ENCODE assay signal across 24 mouse cellular contexts in the genomic region with DNA sequence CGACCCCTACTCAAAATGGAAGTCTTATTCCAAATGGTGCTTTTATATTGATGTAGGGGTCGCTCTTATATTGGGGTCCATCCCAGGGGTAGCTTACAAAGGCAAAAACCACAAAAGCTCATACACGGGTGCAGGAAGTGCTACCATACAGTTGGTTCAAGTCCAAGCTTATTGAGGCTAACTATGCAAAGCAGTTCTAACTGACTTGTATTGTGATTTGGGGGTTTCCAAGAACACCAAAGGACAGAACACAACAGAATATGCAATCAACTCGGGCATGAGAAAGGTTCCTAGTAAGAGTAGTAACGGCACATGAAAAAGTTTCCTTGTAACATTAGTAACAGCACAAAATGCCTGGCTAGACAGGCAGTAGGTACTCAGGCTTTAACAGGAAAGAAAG. TPM values are rescaled to one million over a fixed set of nuclear protein-coding genes. Genes with fewer than 3 reads are reported as not detected.
A peak's percentile ranks its signal among the peaks of the same experiment; 100 is the strongest.
DNase-seq lines count a peak whose midpoint lies in the region; ATAC-seq and TF ChIP-seq lines count a peak whose summit lies in the region.
"Had no signal": no experiment of that assay in that cellular context is flagged by ENCODE, and none has a peak within 500 bp of the region (broad histone marks: within the 10 kb centered on the region; RNA-seq: fewer than 3 reads in every experiment).

No protein-coding gene starts in this region.

- no peak overlapping the region for H3K4me3 ChIP-seq in liver, postnatal 0 days (ENCODE audit: low read depth, low read length)
- H3K4me3 ChIP-seq in liver, embryonic 11.5 days (ENCODE audit: low read depth, low read length), result no peak overlapping the region
- H3K4me3 ChIP-seq: embryonic facial prominence, embryonic 10.5 days; embryonic facial prominence, embryonic 12.5 days; forebrain, embryonic 13.5 days; forebrain, embryonic 15.5 days had no signal

- TF ChIP-seq EP300 in liver, postnatal 0 days (IDR thresholded peaks at IDR 0.05; ENCODE audit: low read depth), result no peak

- no peak overlapping the region for H3K9ac ChIP-seq in liver, postnatal 0 days (replicated peaks)
- H3K9ac ChIP-seq in liver, embryonic 11.5 days (ENCODE audit: low read depth, low read length), result no peak overlapping the region
- H3K9ac ChIP-seq: embryonic facial prominence, embryonic 12.5 days; forebrain, embryonic 13.5 days; forebrain, embryonic 15.5 days; forebrain, postnatal 0 days had no signal

- no peak for TF ChIP-seq CTCF in liver, postnatal 0 days (IDR thresholded peaks at IDR 0.05; ENCODE audit: low read depth)

- H3K9me3 ChIP-seq in liver, postnatal 0 days (ENCODE audit: low read length), result no peaks in the 10 kb centered on the region
- no peaks in the 10 kb centered on the region for H3K9me3 ChIP-seq in liver, embryonic 11.5 days (ENCODE audit: control insufficient read depth, low read length)
- H3K9me3 ChIP-seq: embryonic facial prominence, embryonic 10.5 days; embryonic facial prominence, embryonic 12.5 days; forebrain, embryonic 13.5 days; forebrain, embryonic 15.5 days; G1E had no signal

- H3K4me2 ChIP-seq in liver, postnatal 0 days (ENCODE audit: low read depth, low read length), result no peak overlapping the region
- H3K4me2 ChIP-seq in liver, embryonic 11.5 days, result no peak overlapping the region
- H3K4me2 ChIP-seq: embryonic facial prominence, embryonic 12.5 days; forebrain, embryonic 13.5 days; forebrain, embryonic 15.5 days had no signal

- no peaks in the 10 kb centered on the region for H3K27me3 ChIP-seq in liver, postnatal 0 days (ENCODE audit: insufficient read depth, low read length)
- peaks cover 8% of the 10 kb centered on the region for H3K27me3 ChIP-seq in liver, embryonic 11.5 days (replicated peaks; ENCODE audit: control insufficient read depth, insufficient read depth, low read length)
- H3K27me3 ChIP-seq: forebrain, embryonic 13.5 days; forebrain, embryonic 15.5 days had no signal

- 0 out of 2 replicates have a peak overlapping the region, but pooled peaks have one; percentile 29 for H3K27ac ChIP-seq in liver, postnatal 0 days (ENCODE audit: low read depth)
- H3K27ac ChIP-seq in liver, embryonic 11.5 days (ENCODE audit: low read depth, low read length), result no peak overlapping the region
- H3K27ac ChIP-seq: embryonic facial prominence, embryonic 10.5 days; embryonic facial prominence, embryonic 12.5 days; forebrain, embryonic 13.5 days; forebrain, embryonic 15.5 days had no signal

- H3K36me3 ChIP-seq in liver, postnatal 0 days (replicated peaks; ENCODE audit: insufficient read depth, low read length), result no peaks in the 10 kb centered on the region
- no peaks in the 10 kb centered on the region for H3K36me3 ChIP-seq in liver, embryonic 11.5 days (ENCODE audit: control insufficient read depth, insufficient read depth, low read length)
- H3K36me3 ChIP-seq: embryonic facial prominence, embryonic 10.5 days; embryonic facial prominence, embryonic 12.5 days; forebrain, embryonic 15.5 days; G1E had no signal

- ATAC-seq in liver, postnatal 0 days, result no peak
- ATAC-seq in liver, embryonic 11.5 days (replicated peaks; ENCODE audit: low FRiP score), result no peak
- ATAC-seq in neutrophil, adult 5-6 weeks (ENCODE audit: extremely low read depth, insufficient number of reproducible peaks, low FRiP score, poor library complexity, severe bottlenecking), result peak; percentile 55; the same call in 1 of the 2 replicates
- no peak for ATAC-seq in monocyte, adult 5-6 weeks (replicated peaks; ENCODE audit: insufficient number of reproducible peaks, low FRiP score, low TSS enrichment, poor library complexity, severe bottlenecking)
- ATAC-seq: activated CD4-positive, CD25-positive, alpha-beta regulatory T cell, adult 4 months; forebrain, embryonic 13.5 days; forebrain, embryonic 15.5 days; forebrain, postnatal 0 days; Patski had no signal

- no peaks in the 10 kb centered on the region for H3K4me1 ChIP-seq in liver, postnatal 0 days (ENCODE audit: insufficient read depth)
- H3K4me1 ChIP-seq in liver, embryonic 11.5 days (replicated peaks; ENCODE audit: control insufficient read depth, insufficient read depth, low read length), result no peaks in the 10 kb centered on the region
- H3K4me1 ChIP-seq: embryonic facial prominence, embryonic 10.5 days; embryonic facial prominence, embryonic 12.5 days; forebrain, embryonic 13.5 days; forebrain, embryonic 15.5 days had no signal

- no peak for DNase-seq in liver, postnatal 0 days
- DNase-seq in liver, embryonic 11.5 days (ENCODE audit: low spot score), result no peak
- no peak for DNase-seq in embryo, embryonic 10 days (ENCODE audit: low spot score)
- DNase-seq: adrenal gland, postnatal 10 days; adrenal gland, postnatal 25 days; cerebellum, adult 11 months; cerebellum, adult 18-20 months; cerebellum, adult 8-10 months; cerebellum, adult 9-11 months; cerebellum, postnatal 14 days; cerebellum, postnatal 36 days; forebrain, postnatal 0 days had no signal

- 56% methylated on average over 5 of the region's 5 CpGs for WGBS in liver, postnatal 0 days (ENCODE audit: insufficient replicate concordance)
- WGBS in liver, embryonic 11.5 days, result 61% methylated on average over 5 of the region's 5 CpGs

RNA-seq across cellular contexts. Expression of a gene that starts 6.4 kb away (rescaled TPM):
- 4.9 and 7.2 TPM in 2 replicates for polyA plus RNA-seq in liver, postnatal 0 days (2015; fragmentation: Nextera tagmentation; extraction: Ambion mirVana)
- 19.0 and 19.9 TPM in 2 replicates for polyA plus RNA-seq in liver, embryonic 11.5 days (2014; fragmentation: Nextera tagmentation; extraction: Ambion mirVana)
- total RNA-seq in neutrophil, adult 5-6 weeks (2017), result 26.3 and 28.1 TPM in 2 replicates
- total RNA-seq in monocyte, adult 5-6 weeks (2017), result 31.6 to 37.5 TPM (median 35.5 TPM) in 3 replicates

RNA-seq across cellular contexts. Expression of a gene that starts 10.1 kb away (rescaled TPM):
- polyA plus RNA-seq in liver, postnatal 0 days (2015; fragmentation: Nextera tagmentation; extraction: Ambion mirVana), result 8.3 and 8.5 TPM in 2 replicates
- polyA plus RNA-seq in liver, embryonic 11.5 days (2014; fragmentation: Nextera tagmentation; extraction: Ambion mirVana), result 16.1 and 20.9 TPM in 2 replicates
- 51.4 and 64.9 TPM in 2 replicates for total RNA-seq in neutrophil, adult 5-6 weeks (2017)
- total RNA-seq in monocyte, adult 5-6 weeks (2017), result 27.2 to 44.4 TPM (median 41.0 TPM) in 3 replicates

RNA-seq across cellular contexts. Expression of a gene that starts 35.0 kb away (rescaled TPM):
- polyA plus RNA-seq in liver, postnatal 0 days (2015; fragmentation: Nextera tagmentation; extraction: Ambion mirVana), result 364 and 376 TPM in 2 replicates
- polyA plus RNA-seq in liver, embryonic 11.5 days (2014; fragmentation: Nextera tagmentation; extraction: Ambion mirVana), result 683 and 708 TPM in 2 replicates
- total RNA-seq in neutrophil, adult 5-6 weeks (2017), result 888 and 1,013 TPM in 2 replicates
- total RNA-seq in monocyte, adult 5-6 weeks (2017), result 1,433 to 1,582 TPM (median 1,501 TPM) in 3 replicates

RNA-seq across cellular contexts. Expression of a gene that starts 48.4 kb away (rescaled TPM):
- not detected in 2 replicates for polyA plus RNA-seq in liver, postnatal 0 days (2015; fragmentation: Nextera tagmentation; extraction: Ambion mirVana)
- 0.10 TPM in 1 of 2 replicates, not detected in the other for polyA plus RNA-seq in liver, embryonic 11.5 days (2014; fragmentation: Nextera tagmentation; extraction: Ambion mirVana)
- not detected in 2 replicates for total RNA-seq in neutrophil, adult 5-6 weeks (2017)
- not detected in 3 replicates for total RNA-seq in monocyte, adult 5-6 weeks (2017)
- total RNA-seq: adrenal gland, adult 18-20 months; adrenal gland, postnatal 10 days; adrenal gland, postnatal 25 days; adrenal gland, postnatal 4 days; common myeloid progenitor, adult 5-6 weeks; G1E had no signal
- polyA plus RNA-seq: G1E, Patski had no signal
